Comparison of ENCODE assay signal across 8 mouse cellular contexts in the genomic region with DNA sequence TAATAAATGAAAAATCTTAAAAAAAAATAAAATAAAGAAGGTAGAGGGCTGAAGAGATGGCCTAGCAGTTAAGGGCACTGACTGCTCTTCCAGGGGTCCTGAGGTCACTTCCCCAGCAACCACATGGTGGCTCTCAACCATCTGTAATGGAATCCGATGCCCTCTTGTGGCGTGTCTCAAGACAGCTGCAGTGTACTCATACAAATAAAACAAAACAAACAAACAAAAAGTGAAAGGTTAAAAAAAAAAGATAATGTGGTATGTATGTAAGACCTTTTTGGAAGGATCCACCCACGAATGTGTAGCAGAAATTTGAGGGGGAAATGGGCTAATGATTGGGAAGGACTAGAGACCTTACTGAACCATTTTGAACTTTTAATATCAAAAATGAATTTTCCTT. TPM values are rescaled to one million over a fixed set of nuclear protein-coding genes. Genes with fewer than 3 reads are reported as not detected.
DNase-seq lines count a peak whose midpoint lies in the region; ATAC-seq lines count a peak whose summit lies in the region.

No protein-coding gene starts in this region.

- H3K4me1 ChIP-seq in forebrain, embryonic 14.5 days (ENCODE audit: control insufficient read depth, insufficient read depth, low read length) = no peaks in the 10 kb centered on the region

- 3% methylated on average over 3 of the region's 3 CpGs for WGBS in forebrain, embryonic 14.5 days

- H3K36me3 ChIP-seq in forebrain, embryonic 14.5 days (ENCODE audit: control insufficient read depth, insufficient read depth, low read length) = no peaks in the 10 kb centered on the region

- peak overlapping the region; percentile 48; the same call in 1 of the 2 replicates for H3K9ac ChIP-seq in forebrain, embryonic 14.5 days (ENCODE audit: low read length)

- peak overlapping the region; percentile 41 for H3K4me3 ChIP-seq in forebrain, embryonic 14.5 days (ENCODE audit: low read depth, low read length)

- H3K4me2 ChIP-seq in forebrain, embryonic 14.5 days (ENCODE audit: low read length) = peak overlapping the region; percentile 59

- H3K27me3 ChIP-seq in forebrain, embryonic 14.5 days (replicated peaks; ENCODE audit: control insufficient read depth, insufficient read depth, low read length) = no peaks in the 10 kb centered on the region

- peak; percentile 58 for ATAC-seq in forebrain, embryonic 14.5 days
- ATAC-seq in hematopoietic stem cell, adult 5-6 weeks (replicated peaks in 1 of 2; ENCODE audit: insufficient read depth in 1 of 2, low FRiP score in 2 of 2, low TSS enrichment in 1 of 2, low read depth in 1 of 2, poor library complexity in 2 of 2, severe bottlenecking in 2 of 2) = peak; percentile 38 to 46

- H3K9me3 ChIP-seq in forebrain, embryonic 14.5 days (replicated peaks; ENCODE audit: control insufficient read depth, low read length) = no peaks in the 10 kb centered on the region

- H3K27ac ChIP-seq in forebrain, embryonic 14.5 days (ENCODE audit: low read depth, low read length) = peak overlapping the region; percentile 53; the same call in 1 of the 2 replicates

- peak; percentile 41 for DNase-seq in NIH3T3 (ENCODE audit: low read depth)
- DNase-seq in c-Kit-positive CD71-positive TER-119-negative erythroid progenitor cells, embryonic 14.5 days (ENCODE audit: low read depth) = peak; percentile 54
- DNase-seq in forebrain, embryonic 14.5 days (ENCODE audit: low spot score) = peak; percentile 67
- DNase-seq in layer of hippocampus, adult 9-11 months = peak; percentile 44
- DNase-seq in lung, postnatal 14 days = peak; percentile 56
- DNase-seq in retina, postnatal 1 day = peak; percentile 78
- peak; percentile 69 for DNase-seq in thymus, postnatal 4 days

RNA-seq across cellular contexts. Expression of a gene that starts 0.5 kb away (rescaled TPM):
- 0.32 and 0.34 TPM in 2 replicates for polyA plus RNA-seq in forebrain, embryonic 14.5 days (2014; fragmentation: Nextera tagmentation; extraction: Ambion mirVana)
- total RNA-seq in hematopoietic stem cell, adult 5-6 weeks (2017) = 8.5 and 10.1 TPM in 2 replicates

RNA-seq across cellular contexts. Expression of a gene that starts 47.3 kb away (rescaled TPM):
- polyA plus RNA-seq in forebrain, embryonic 14.5 days (2014; fragmentation: Nextera tagmentation; extraction: Ambion mirVana) = 9.4 and 10.2 TPM in 2 replicates
- total RNA-seq in hematopoietic stem cell, adult 5-6 weeks (2017) = 11.5 and 15.4 TPM in 2 replicates

RNA-seq across cellular contexts. Expression of a gene that starts 57.7 kb away (rescaled TPM):
- 0.22 and 0.74 TPM in 2 replicates for polyA plus RNA-seq in forebrain, embryonic 14.5 days (2014; fragmentation: Nextera tagmentation; extraction: Ambion mirVana)
- not detected in 2 replicates for total RNA-seq in hematopoietic stem cell, adult 5-6 weeks (2017)

Comparison
In these comparisons a context has a peak if more than half of its experiments do, and no peak if none do; other contexts are left out.
1. Peak in every context shown above with its lines: DNase-seq, ATAC-seq, H3K4me3 ChIP-seq and H3K27ac ChIP-seq.